Mouse (Mus musculus) CD8-positive naive resting alpha-beta T cell, adult 2 months (primary cell): ENCODE data around the gene Foxi2.

Source experiments
- DNase-seq, 2 experiments: peaks; one replicate each; pipeline ENCODE4 v3.0.0; 2022; ENCODE audit warnings: low read depth in 2 of 2, low spot score in 2 of 2

Foxi2 gene

DNA sequence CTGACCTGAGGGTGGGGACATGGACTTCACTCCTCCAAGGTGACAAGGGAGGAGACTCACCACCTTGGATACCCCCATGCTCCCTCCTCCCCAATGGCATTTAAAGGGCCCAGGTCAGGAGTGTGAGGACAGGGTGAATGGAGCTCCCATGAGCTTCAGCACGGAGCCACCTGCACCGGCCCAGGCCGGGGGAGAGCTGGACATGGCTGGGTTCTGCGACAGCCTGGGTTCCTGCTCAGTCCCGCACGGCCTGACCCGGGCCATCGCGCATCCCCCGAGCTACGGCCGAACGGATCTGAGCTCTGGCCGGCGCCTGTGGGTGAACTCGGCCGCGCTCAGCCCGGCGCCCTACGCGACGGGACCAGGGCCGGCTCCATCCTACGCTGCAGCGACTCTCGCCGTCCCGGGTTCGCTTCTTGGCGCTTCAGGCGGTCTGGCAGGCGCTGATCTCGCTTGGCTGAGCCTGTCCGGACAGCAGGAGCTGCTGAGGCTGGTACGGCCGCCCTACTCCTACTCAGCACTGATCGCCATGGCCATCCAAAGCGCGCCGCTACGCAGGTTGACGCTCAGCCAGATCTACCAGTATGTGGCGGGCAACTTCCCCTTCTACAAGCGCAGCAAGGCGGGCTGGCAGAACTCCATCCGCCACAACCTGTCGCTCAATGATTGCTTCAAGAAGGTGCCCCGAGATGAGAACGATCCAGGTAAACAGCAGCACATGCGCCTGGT is at the start of gene Foxi2:
Gene Foxi2 (plus strand): TSS at position 72 of the 729 bp plus-strand sequence.
- DNase-seq: no peak

DNA sequence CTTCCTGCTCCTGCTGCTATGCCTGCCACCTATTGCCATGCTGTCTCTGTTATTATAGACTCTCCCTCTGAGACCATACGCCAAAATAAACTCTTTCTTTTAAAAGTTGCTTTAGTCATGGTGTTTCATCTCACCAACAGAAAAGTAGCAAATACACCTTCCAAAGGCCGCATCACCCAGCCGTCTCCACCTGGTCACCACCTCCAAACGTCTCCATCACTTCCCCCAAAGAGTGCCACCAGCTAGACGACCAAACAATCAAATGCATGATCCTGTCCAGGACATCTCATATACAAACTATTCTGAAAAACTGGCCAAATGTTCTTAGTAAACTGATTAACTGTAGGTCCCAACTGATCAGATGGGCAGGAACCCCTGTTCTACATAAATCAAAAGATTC is 45.5 kb upstream of the Foxi2 start:
- no peak for DNase-seq

DNA sequence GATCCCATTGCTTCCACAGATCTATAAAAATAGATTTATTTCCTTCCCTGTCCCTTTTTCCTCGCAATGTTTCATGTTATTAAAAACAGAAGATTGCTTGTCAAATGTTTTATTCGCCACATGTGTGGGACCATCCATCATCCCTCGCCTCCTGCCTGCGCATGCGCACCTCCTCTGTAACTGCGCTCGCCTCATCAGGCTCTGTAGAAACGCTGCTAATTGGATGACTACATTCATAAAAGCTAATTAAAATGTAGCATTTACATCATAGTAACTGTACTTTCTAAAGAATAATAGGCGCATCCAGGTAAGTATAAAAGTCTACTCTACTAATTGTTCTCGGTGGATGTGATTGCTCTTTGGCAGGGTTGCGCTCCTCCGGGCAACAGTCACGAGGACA is 34.1 kb upstream of the Foxi2 start:
- DNase-seq: no peak

DNA sequence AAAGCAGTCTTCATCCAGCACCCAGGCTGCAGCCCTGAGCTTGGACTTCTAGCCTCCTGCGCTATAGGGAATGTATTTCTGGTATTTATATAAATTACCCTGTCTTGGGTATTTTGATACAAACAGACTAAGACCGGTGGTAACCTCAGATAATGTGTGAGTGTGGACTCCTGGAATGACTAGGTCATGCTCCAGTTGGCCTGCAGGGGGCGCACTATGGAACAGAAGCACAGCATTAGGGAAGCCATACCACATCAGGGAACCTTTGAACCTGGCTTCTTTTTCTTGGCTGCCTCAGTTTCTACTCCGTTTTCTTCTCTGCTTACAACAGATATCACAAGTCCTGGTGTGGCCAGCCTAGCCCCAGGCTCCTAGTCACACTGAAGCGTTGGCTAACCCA is 33.2 kb upstream of the Foxi2 start:
- no peak for DNase-seq

DNA sequence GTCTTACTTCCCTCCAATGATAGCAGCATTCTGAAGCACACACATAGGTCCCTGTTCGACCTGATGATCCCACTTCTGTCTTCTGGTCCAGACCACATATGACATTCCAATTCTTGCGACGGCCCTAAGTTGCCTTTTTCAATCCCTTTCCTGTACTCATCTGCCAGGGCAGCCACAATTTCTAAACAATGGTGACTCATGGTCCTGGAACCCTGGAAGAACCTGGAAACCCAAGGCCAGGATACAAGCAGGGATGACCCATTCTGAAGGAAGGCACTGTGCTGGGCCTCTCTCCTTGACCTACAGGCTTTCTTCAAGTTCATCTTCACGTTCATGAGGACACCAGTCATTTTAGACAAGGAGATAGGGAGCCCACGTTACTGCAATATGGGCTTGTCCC is 31.8 kb upstream of the Foxi2 start:
- DNase-seq: no peak

DNA sequence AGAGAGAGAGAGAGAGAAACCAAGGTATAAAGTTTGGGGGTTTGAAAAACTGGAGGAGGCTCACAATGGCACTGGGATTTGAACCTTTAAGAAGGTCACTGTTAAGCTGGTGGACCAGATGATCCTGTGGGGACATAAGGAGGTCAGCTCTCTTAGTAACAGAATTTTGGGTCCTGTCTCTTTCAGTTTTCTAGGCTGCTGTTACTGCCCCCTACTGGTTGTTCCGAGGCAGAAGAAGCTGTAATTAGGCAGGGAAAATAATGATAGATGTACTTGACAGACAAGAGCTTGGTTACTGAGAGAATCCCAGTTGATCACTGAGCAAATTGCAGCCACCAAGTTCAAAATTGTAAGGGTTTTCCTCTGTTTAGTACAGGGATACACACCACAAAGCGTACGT is 21.1 kb upstream of the Foxi2 start:
- DNase-seq: no peak

DNA sequence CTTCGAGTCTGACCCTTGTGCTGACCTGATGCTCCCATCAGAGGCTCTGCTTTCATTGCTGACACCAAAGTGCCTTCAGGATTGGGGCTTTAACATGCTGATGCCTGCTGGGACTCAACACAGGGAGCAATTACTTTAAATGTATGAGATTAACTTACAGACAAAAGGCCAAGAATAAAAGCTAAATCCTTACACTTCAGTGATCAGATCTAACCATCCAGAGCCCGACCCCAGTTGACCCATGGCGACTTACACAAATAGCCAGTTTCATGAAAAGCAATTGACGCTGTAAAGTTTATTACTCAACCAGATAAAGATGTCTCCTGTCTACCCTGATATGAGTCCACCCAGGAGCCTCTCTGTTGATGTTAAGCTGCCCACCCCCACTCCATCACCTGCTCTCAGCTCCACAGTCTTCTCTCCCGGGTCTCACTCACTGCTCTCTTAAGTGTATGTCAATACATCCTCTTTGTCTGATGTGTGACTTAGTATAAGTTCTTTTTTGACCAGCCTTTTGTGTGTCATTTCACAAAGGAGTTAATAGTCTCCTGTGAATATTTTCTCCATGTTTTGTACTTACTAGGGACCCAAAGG is 17.1 kb upstream of the Foxi2 start:
- no peak for DNase-seq

DNA sequence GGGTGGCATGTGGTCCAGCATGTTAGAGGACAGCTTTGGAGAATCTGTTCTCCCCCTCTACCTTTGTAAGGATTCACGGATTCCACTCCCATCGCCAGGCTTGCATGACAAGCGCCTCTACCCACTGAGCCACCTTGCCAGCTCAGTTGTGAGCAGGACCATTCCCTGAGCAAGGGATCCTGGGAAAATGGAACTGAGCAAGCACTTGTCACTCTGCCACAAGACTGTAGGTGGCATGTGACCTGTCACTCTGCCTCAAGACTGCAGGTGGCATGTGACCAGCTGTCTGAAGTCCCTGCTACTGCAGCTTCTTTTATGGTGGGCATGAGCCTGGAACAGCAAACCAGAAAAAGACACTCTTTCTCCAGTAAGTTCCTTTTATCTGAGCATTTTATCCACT is 15.7 kb upstream of the Foxi2 start:
- no peak for DNase-seq

DNA sequence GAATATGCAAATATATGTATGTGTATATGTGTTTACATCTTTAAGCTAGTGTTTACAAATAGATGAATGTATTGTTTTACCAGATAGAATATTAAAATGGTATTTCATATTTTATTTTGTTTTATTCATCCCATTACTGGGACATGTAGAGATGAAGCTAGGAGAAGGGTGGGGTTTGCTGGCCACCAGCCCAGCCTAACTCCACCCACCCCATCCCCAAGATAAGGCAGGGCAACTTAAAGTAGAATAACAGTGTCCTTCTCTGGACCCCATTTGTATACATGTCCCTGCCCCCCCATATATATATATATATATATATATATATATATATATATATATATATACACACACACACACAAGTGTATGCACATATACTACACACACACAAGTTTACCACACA is 14.9 kb upstream of the Foxi2 start:
- no peak for DNase-seq

DNA sequence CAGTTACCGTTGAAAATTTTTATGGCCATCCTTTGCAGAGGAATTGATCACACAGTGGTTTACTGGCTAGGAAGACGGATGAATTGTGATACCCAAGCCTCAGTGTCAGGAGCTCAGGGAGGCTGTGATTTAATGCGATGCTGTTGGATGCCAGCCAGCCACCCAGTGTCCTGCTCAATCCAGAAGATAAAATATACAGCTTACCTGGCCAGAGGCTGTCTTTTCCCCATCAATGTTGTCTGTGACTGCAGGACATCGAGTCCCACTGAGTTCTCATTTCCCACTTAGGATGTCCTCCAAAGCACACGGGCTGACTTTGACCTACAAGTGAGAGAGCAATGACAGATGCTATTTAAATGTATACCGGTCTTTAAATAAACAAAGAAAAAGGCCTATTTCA is 13.0 kb upstream of the Foxi2 start:
- DNase-seq: no peak

DNA sequence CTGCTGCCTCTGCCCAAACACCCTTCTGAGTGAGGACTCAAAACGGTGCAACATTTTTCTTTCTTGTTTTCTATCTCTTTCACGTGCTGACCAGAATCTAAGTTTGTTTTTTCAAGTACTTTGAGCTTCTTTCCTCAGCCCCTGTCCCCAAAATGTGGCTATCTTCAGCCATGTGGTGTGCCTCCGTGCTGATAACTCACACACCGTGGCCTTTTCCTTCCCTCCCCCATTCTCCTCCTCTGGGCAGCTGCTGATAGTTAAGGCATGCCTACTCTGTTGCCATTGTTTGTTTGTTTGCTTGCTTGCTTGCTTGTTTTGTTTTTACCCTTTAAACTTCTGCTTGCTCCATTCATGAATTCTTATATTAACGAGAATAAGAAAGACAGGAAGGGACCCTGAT is 12.2 kb upstream of the Foxi2 start:
- DNase-seq: no peak

DNA sequence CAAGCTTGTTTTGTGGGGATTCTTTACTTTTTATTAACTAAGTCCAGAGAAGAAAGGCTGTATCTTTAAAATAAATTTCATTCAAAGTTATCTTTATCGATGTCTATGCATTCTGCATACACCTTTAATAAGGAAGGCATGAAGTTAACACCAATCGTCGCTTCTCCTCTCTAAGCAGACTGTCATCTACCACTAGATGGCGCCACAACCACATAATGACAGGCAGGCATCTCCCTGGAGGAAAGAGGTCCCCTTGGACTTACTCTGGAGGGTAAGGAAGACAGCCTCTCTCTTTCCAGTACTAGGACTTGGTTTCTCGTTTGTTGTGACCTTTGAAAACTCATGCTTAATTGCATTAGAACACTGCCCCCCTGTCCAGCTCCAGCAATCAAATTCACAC is 6.7 kb upstream of the Foxi2 start:
- DNase-seq: peak; percentile 7 to 8

DNA sequence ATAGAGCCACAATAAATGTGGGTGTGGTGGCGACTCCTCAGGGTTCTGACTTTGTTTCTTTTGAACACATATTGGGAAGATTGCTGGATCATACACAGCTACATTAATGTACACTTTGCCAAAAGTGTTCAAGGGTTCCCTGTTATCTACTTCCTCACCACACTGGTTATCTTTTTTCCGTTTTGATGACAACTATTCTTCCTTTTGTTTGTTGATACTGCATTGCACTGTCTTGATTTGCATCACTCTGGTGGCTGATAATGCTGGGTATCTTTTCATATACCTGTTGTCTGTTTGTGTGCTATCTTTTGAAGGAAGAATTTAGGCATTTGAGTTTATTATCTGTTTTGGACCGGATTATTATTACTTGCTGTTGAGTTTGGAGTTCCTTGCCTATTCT is 3.3 kb upstream of the Foxi2 start:
- DNase-seq: no peak

DNA sequence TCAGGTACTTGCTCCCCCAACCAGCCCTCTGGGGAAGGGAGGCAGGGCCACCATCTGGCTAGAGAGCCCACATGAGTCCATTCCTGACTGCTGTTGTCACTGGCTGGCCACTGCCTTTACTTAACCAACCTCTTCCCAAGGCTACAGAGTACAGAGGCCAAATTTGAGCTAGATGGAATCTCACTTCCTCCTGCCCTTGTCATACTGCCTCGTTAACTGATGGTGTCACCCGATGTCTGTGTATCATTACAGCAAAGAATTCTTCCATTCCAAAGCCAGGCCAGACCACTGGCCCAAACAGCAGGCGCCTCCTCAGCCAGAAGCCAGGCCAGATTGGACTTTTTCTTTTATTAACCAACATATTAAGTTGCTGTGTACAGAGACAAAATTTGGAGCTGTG is 1.6 kb upstream of the Foxi2 start:
- no peak for DNase-seq

DNA sequence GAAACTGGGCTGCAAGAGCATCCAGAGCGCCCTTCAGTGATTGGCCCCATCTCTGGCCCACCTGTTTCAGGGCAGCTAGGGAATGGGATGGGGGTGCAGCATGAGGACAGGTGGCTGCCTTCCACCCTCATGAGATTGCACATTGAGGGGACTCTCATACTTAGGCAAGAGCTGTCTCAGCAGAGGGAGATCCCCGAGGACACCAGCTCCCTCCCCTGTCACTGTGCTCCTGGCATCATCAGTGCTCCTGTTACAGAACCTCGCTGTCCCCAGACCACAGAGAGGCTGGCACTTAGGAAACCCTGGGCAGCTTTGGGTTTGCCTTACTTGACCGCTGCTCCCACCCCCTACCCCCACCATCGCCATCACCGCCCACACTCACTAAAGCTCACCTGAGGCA is 2.2 kb downstream of the Foxi2 start:
- DNase-seq: no peak

DNA sequence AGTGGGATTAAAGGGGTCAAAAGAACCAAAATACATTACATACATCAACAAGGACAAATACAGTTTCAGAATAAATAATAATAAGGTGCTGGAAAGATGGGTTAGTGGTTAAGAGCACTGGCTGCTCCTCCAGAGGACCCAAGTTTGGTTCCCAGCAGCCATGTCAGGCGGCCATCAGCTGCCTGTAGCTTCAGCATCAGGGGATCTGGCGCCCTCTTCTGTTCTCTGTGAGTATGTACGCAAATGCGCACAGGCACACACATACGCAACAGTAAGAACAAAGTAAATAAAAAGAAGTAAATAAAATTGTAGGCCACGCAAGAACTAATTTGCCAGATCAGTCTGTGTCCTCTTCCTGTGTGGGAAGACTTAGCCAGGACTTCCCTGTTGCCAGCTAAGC is 18.7 kb downstream of the Foxi2 start:
- DNase-seq: no peak

DNA sequence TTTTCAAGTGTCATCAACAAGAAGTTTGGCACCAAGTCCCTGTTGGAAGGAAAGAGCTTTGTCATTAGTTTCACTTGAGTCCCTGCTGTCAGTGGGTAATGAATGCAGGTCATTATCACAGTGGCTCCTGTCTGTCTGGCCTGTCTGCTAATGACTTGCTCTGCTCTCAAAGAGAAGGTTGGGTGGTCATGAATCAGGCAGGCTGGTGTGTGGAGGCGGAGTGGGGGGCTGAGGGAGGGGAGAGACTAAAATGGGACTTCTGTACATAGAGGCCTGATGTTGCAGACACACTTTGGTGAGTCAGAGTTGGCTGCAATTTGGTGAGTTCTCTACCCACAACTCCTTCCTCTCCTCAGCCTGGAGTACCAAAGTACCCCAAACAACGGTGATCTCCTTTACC is 20.8 kb downstream of the Foxi2 start:
- DNase-seq: no peak

DNA sequence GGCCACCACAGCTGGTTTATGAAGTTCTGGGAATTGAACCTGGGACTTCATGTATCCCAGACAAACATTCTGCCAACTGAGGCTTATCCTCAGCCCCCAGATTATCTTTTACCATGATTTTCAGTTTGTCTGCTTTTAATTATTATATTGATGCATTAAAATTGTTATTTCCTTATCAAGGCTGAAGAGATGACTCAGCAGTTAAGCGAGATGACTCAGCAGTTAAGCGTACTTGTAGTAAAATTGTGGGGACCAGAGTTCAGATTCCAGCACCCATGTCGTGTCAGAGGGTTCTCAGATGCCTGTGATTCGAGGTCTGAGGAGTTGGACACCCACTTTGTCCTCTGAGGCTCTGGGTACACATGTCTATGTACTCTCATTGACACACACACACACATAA is 33.8 kb downstream of the Foxi2 start:
- no peak for DNase-seq

DNA sequence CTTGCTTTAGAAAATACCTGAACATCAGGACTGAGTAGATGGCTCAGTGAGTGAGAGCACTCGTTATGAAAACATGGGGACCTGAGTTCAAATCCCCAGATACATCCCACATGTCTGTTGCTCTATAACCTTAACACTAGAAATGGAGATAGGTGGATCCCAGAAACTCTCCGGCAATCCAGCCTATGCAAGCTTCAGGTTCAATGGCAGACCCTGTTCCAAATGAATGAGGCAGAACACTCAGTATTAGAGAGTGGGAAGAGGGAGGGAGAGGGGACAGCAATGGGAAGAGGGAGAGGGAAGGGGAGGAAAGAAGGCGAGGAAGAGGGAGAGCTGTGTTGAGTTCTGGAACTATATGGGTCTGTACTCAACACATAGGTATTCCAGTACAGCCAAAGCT is 41.2 kb downstream of the Foxi2 start:
- DNase-seq: no peak

DNA sequence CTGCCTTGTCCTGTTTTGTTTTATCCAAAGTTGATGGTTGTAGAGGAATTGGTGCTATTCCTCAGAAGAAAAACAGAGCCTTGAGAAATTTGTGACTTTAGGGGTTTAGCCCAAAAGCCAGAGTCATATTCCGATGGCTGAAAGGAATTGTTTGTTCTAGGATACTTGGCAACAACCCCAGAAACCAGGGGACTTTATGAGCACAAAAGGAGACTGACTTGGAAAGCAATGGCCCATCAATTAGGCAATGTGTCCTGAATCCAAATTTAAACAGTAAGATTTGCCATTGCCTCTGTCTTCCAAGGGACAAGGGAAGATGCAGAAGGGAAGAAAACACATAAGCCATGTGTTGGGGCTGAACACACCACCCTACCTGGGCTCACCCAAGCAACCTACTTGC is 42.3 kb downstream of the Foxi2 start:
- no peak for DNase-seq

DNA sequence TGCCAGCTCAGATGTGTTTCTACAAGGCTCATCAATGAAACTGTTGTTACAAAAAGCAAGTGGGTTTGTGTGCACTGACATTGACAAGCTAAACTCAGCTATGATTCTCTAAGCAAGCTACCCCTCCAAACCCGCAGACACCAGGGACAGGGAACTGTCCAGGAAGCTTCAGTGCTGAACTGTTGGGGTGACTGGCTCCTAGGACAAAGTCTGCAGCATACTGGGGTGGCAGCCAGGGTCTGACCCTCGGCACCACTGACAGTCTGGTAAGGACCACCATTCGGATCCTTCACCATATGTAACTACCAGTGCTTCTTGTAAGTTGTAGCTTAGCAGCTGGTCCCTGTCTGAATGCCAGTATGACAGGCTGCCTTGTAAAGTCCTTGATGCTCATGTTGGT is 43.6 kb downstream of the Foxi2 start:
- no peak for DNase-seq
